19 mouse cellular contexts compared by ENCODE assay signal in genomic region chr12:26365531-26366315, GRCm38 (mm10). TPM values are rescaled to one million over a fixed set of nuclear protein-coding genes. Genes with fewer than 3 reads are reported as not detected.
DNase-seq lines count a peak whose midpoint lies in the region; ATAC-seq and TF ChIP-seq lines count a peak whose summit lies in the region.
"Had no signal": no experiment of that assay in that cellular context is flagged by ENCODE, and none has a peak within 500 bp of the region (broad histone marks: within the 10 kb centered on the region; RNA-seq: fewer than 3 reads in every experiment).

No protein-coding gene starts in this region.

- WGBS in heart, adult 2 months: 72% methylated on average over 3 of the region's 3 CpGs
- WGBS in lung, postnatal 0 days: 54% methylated on average over 3 of the region's 3 CpGs
- WGBS in forebrain, embryonic 10.5 days: 97% methylated on average over 3 of the region's 3 CpGs

- peak; percentile 95 for ATAC-seq in lung, postnatal 0 days
- ATAC-seq: activated CD4-positive, CD25-positive, alpha-beta regulatory T cell, adult 4 months; forebrain, embryonic 16.5 days; intestine, embryonic 15.5 days had no signal

- no peak overlapping the region for H3K9ac ChIP-seq in heart, adult 2 months (ENCODE audit: low read depth, low read length)
- no peak overlapping the region for H3K9ac ChIP-seq in lung, postnatal 0 days (replicated peaks; ENCODE audit: low read depth)
- H3K9ac ChIP-seq: embryonic facial prominence, embryonic 12.5 days; hindbrain, embryonic 15.5 days; intestine, embryonic 15.5 days; limb, embryonic 13.5 days; liver, embryonic 13.5 days; midbrain, embryonic 12.5 days; neural tube, embryonic 12.5 days had no signal

- H3K79me2 ChIP-seq in heart, adult 2 months (replicated peaks; ENCODE audit: control insufficient read depth, insufficient read depth, low read length): no peaks in the 10 kb centered on the region

- H3K27ac ChIP-seq in heart, adult 2 months: peak overlapping the region; percentile 21; the same call in 1 of the 2 replicates
- H3K27ac ChIP-seq in lung, postnatal 0 days (ENCODE audit: low read length): peak overlapping the region; percentile 81
- H3K27ac ChIP-seq in forebrain, embryonic 10.5 days: no peak overlapping the region
- H3K27ac ChIP-seq: embryonic facial prominence, embryonic 12.5 days; hindbrain, embryonic 15.5 days; intestine, embryonic 15.5 days; limb, embryonic 13.5 days; liver, embryonic 13.5 days; midbrain, embryonic 12.5 days; neural tube, embryonic 12.5 days had no signal

- no peak for TF ChIP-seq CTCF in heart, adult 2 months (IDR thresholded peaks at IDR 0.05)
- peak; percentile 38; the same call in 1 of the 2 replicates for TF ChIP-seq CTCF in lung, postnatal 0 days (IDR thresholded peaks at IDR 0.05)

- no peak for DNase-seq in heart, adult 2 months
- no peak for DNase-seq in heart, postnatal 25 days (ENCODE audit: low spot score)
- DNase-seq in 416B (ENCODE audit: low read depth): peak; percentile 34
- DNase-seq in brain, adult 2 months (ENCODE audit: low read depth, low spot score): peak; percentile 53
- DNase-seq in lung, postnatal 0 days (ENCODE audit: low spot score): peak; percentile 96
- no peak for DNase-seq in spleen, adult 12 weeks (ENCODE audit: low spot score)
- DNase-seq in right cerebral cortex, postnatal 4 days: no peak
- DNase-seq in forebrain, embryonic 10.5 days (ENCODE audit: extremely low spot score, low spot score): no peak
- DNase-seq: liver, embryonic 13.5 days; spleen, adult 18-20 months; thymus, postnatal 4 days had no signal

- no peaks in the 10 kb centered on the region for H3K9me3 ChIP-seq in lung, postnatal 0 days (ENCODE audit: low read length)
- H3K9me3 ChIP-seq in forebrain, embryonic 10.5 days: no peaks in the 10 kb centered on the region
- H3K9me3 ChIP-seq: embryonic facial prominence, embryonic 12.5 days; hindbrain, embryonic 15.5 days; intestine, embryonic 15.5 days; limb, embryonic 13.5 days; liver, embryonic 13.5 days; midbrain, embryonic 12.5 days; neural tube, embryonic 12.5 days had no signal

- no peak overlapping the region for H3K4me2 ChIP-seq in lung, postnatal 0 days (replicated peaks; ENCODE audit: low read depth, low read length)
- H3K4me2 ChIP-seq: embryonic facial prominence, embryonic 12.5 days; hindbrain, embryonic 15.5 days; intestine, embryonic 15.5 days; limb, embryonic 13.5 days; liver, embryonic 13.5 days; midbrain, embryonic 12.5 days; neural tube, embryonic 12.5 days had no signal

- H3K36me3 ChIP-seq in heart, adult 2 months (ENCODE audit: control insufficient read depth, insufficient read depth, low read length): no peaks in the 10 kb centered on the region
- H3K36me3 ChIP-seq in lung, postnatal 0 days (ENCODE audit: insufficient read depth, low read length): no peaks in the 10 kb centered on the region
- H3K36me3 ChIP-seq in forebrain, embryonic 10.5 days (replicated peaks): peaks cover 35% of the 10 kb centered on the region
- H3K36me3 ChIP-seq: hindbrain, embryonic 15.5 days; intestine, embryonic 15.5 days; liver, embryonic 13.5 days; neural tube, embryonic 12.5 days had no signal

- TF ChIP-seq EP300 in heart, adult 2 months (IDR thresholded peaks at IDR 0.05; ENCODE audit: insufficient read depth, low read depth, low read length): no peak
- TF ChIP-seq EP300 in lung, postnatal 0 days (IDR thresholded peaks at IDR 0.05): peak; percentile 83

- no peaks in the 10 kb centered on the region for H3K27me3 ChIP-seq in heart, adult 2 months (ENCODE audit: control insufficient read depth, insufficient read depth, low read length)
- no peaks in the 10 kb centered on the region for H3K27me3 ChIP-seq in lung, postnatal 0 days (replicated peaks; ENCODE audit: insufficient read depth, low read length)
- no peaks in the 10 kb centered on the region for H3K27me3 ChIP-seq in forebrain, embryonic 10.5 days (ENCODE audit: poor library complexity, severe bottlenecking)
- H3K27me3 ChIP-seq: embryonic facial prominence, embryonic 12.5 days; hindbrain, embryonic 15.5 days; intestine, embryonic 15.5 days; limb, embryonic 13.5 days; liver, embryonic 13.5 days; midbrain, embryonic 12.5 days; neural tube, embryonic 12.5 days had no signal

- H3K4me3 ChIP-seq in heart, adult 2 months: no peak overlapping the region
- no peak overlapping the region for H3K4me3 ChIP-seq in lung, postnatal 0 days (ENCODE audit: low read depth, low read length)
- H3K4me3 ChIP-seq in forebrain, embryonic 10.5 days: no peak overlapping the region
- H3K4me3 ChIP-seq: embryonic facial prominence, embryonic 12.5 days; hindbrain, embryonic 15.5 days; intestine, embryonic 15.5 days; limb, embryonic 13.5 days; liver, embryonic 13.5 days; midbrain, embryonic 12.5 days; neural tube, embryonic 12.5 days had no signal

- H3K4me1 ChIP-seq in heart, adult 2 months (ENCODE audit: control insufficient read depth, insufficient read depth, low read length): peaks cover 23% of the 10 kb centered on the region
- peaks cover 17% of the 10 kb centered on the region; the same call in 1 of the 2 replicates for H3K4me1 ChIP-seq in lung, postnatal 0 days (ENCODE audit: insufficient read depth, low read depth, low read length)
- H3K4me1 ChIP-seq in forebrain, embryonic 10.5 days: peaks cover 21% of the 10 kb centered on the region
- H3K4me1 ChIP-seq: embryonic facial prominence, embryonic 12.5 days; intestine, embryonic 15.5 days; liver, embryonic 13.5 days had no signal

- intact Hi-C loops in heart, adult 2 months (cut with DNase I): loop anchor here (2.0 kb wide), 1 partner anchor 37 kb away; no protein-coding TSS in a partner anchor
- intact Hi-C loops in heart, postnatal 25 days (cut with DNase I): loop anchor here (2.0 kb wide), 1 partner anchor 49 kb away; the partner anchor contains the start of gene Rnf144a

- no peak for TF ChIP-seq POLR2A in heart, adult 2 months (IDR thresholded peaks at IDR 0.05; ENCODE audit: insufficient read depth, low read depth, low read length)

RNA-seq across cellular contexts. Expression of gene Rnf144a, which starts 49.3 kb away (rescaled TPM):
- total RNA-seq in heart, adult 2 months (2021): 10 to 100 TPM; 12.7 to 13.4 TPM
- polyA plus RNA-seq in heart, adult 2 months (2012; rRNA removed): 11.5 and 17.2 TPM in 2 replicates
- 10 to 100 TPM; 15.5 to 22.1 TPM for total RNA-seq in heart, postnatal 25 days (2021)
- 69.6 and 73.7 TPM in 2 replicates for polyA plus RNA-seq in lung, postnatal 0 days (2015; fragmentation: Nextera tagmentation; extraction: Ambion mirVana)
- polyA plus RNA-seq in forebrain, embryonic 10.5 days (2016; fragmentation: Nextera tagmentation; extraction: Ambion mirVana): 40.8 and 41.1 TPM in 2 replicates

Comparison
In these comparisons a context has a peak if more than half of its experiments do, and no peak if none do; other contexts are left out.
1. DNase-seq: peak in 416B (single experiment), brain, adult 2 months (single experiment) and lung, postnatal 0 days (single experiment); none in heart, adult 2 months (0 of 2), heart, postnatal 25 days (single experiment), spleen, adult 12 weeks (single experiment), right cerebral cortex, postnatal 4 days (single experiment) and forebrain, embryonic 10.5 days (single experiment).